Mouse (Mus musculus) R1 (cell line): ENCODE measurements around the gene Atp1a2.
A peak's percentile ranks its signal among the peaks of the same experiment; 100 is the strongest.
"Not testable (repeated sequence)": the region's sequence is repeated elsewhere in the genome, so short reads cannot be mapped to it uniquely, and the experiment has no call there.

Experiments used
- DNase-seq: peaks from one replicate; pipeline ENCODE4 v3.0.0-alpha.2; 2018; ENCODE audit warnings: low read depth, low spot score

Atp1a2 gene

GRCm38 (mm10) chr1:172273386-172273785 is 24.5 kb downstream of the Atp1a2 start:
- no peak for DNase-seq

- DNase-seq = peak; percentile 48
Measured at GRCm38 (mm10) chr1:172271765-172272164, 26.1 kb downstream of the Atp1a2 start.

GRCm38 (mm10) chr1:172271208-172271607 is 26.7 kb downstream of the Atp1a2 start:
- no peak for DNase-seq

- DNase-seq = no peak
Measured at GRCm38 (mm10) chr1:172261477-172262078, 36.3 kb downstream of the Atp1a2 start, which contains the start of gene Igsf8. Gene Igsf8, plus strand, starts transcription at chr1:172261641.

- no peak for DNase-seq
Measured at GRCm38 (mm10) chr1:172258314-172258713, 39.5 kb downstream of the Atp1a2 start, which contains the start of gene Atp1a4. Gene Atp1a4, minus strand, starts transcription at chr1:172258414.

GRCm38 (mm10) chr1:172247679-172248078 is 50.2 kb downstream of the Atp1a2 start:
- peak; percentile 57 for DNase-seq

GRCm38 (mm10) chr1:172247216-172247615 is 50.6 kb downstream of the Atp1a2 start:
- no peak for DNase-seq

GRCm38 (mm10) chr1:172244645-172245044 is 53.2 kb downstream of the Atp1a2 start:
- not testable (repeated sequence) for DNase-seq

GRCm38 (mm10) chr1:172243547-172244205 is 54.2 kb downstream of the Atp1a2 start:
- DNase-seq = peak; percentile 31

GRCm38 (mm10) chr1:172242401-172242800 is 55.5 kb downstream of the Atp1a2 start:
- DNase-seq = peak; percentile 76

- peak; percentile 89 for DNase-seq
Measured at GRCm38 (mm10) chr1:172240945-172241708, 56.7 kb downstream of the Atp1a2 start.

GRCm38 (mm10) chr1:172229215-172229614 is 68.6 kb downstream of the Atp1a2 start:
- DNase-seq = no peak

GRCm38 (mm10) chr1:172228209-172228608 is 69.7 kb downstream of the Atp1a2 start:
- DNase-seq = no peak
